Mouse (Mus musculus): Measurements from ENCODE around the gene Fam193a. TPM values are rescaled to one million over a fixed set of nuclear protein-coding genes. Genes with fewer than 3 reads are reported as not detected.

Gene Fam193a
- polyA plus RNA-seq, 1 experiment from 2014 or later, result 14.4 TPM

DNA sequence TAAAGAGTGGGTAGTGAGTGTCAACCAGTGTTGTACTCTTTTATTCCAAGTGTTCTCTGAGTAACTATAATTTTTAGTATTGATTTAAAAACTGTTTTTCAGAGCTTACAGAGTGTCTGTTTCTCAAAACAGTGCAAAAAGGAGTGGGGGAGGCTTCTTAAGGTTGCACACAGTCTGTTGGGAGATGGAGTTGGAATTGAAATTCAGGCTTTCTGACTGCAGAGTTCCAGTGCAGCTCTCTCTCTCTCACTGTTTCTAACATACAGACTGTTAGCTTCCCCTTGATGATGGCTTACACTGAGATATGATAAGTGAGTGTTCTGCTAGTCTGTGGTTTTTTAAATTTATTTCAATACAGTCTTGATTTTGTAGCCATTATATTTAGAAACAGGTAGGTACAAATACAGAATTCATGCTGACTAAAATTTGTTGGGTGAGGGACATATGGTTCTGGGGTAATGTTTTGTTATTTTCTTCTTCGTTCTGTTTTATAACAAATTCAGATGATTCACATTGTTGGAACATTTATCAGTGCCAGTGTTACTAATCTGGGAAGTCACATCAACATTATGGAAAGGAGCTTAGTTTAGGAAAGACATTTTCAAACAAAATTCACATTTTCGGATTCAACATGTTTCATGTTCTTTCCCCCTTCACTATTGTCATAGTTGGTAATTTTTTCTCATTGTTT, 26.3 kb downstream of the Fam193a start:
- no peak overlapping the region for H3K9ac ChIP-seq (ENCODE audit: low read length)
- H3K36me3 ChIP-seq (ENCODE audit: control insufficient read depth, insufficient read depth, low read length), result no peaks in the 10 kb centered on the region
- H3K27ac ChIP-seq (ENCODE audit: low read depth, low read length), result no peak overlapping the region
- no peak overlapping the region for H3K4me3 ChIP-seq (ENCODE audit: low read depth, low read length)
- WGBS, result 94% methylated on average over 2 of the region's 2 CpGs
- no peak overlapping the region for H3K4me2 ChIP-seq
- H3K27me3 ChIP-seq (ENCODE audit: control insufficient read depth, insufficient read depth, low read length), result no peaks in the 10 kb centered on the region
- no peaks in the 10 kb centered on the region for H3K4me1 ChIP-seq (ENCODE audit: control insufficient read depth, insufficient read depth, low read length)
- DNase-seq (ENCODE audit: low spot score, missing footprints) (peak; percentile 47), ATAC-seq (ENCODE audit: low FRiP score) (no peak)
- no peaks in the 10 kb centered on the region for H3K9me3 ChIP-seq (ENCODE audit: control insufficient read depth, low read length)

- no peaks in the 10 kb centered on the region for H3K4me1 ChIP-seq (ENCODE audit: control insufficient read depth, insufficient read depth, low read length)
- ATAC-seq (ENCODE audit: low FRiP score) (no peak), DNase-seq (ENCODE audit: low spot score, missing footprints) (no peak)
- no peaks in the 10 kb centered on the region for H3K9me3 ChIP-seq (ENCODE audit: control insufficient read depth, low read length)
- H3K4me2 ChIP-seq, result no peak overlapping the region
- no peak overlapping the region for H3K4me3 ChIP-seq (ENCODE audit: low read depth, low read length)
- H3K27ac ChIP-seq (ENCODE audit: low read depth, low read length), result no peak overlapping the region
- no peaks in the 10 kb centered on the region for H3K36me3 ChIP-seq (ENCODE audit: control insufficient read depth, insufficient read depth, low read length)
- H3K9ac ChIP-seq (ENCODE audit: low read length), result no peak overlapping the region
- H3K27me3 ChIP-seq (ENCODE audit: control insufficient read depth, insufficient read depth, low read length), result no peaks in the 10 kb centered on the region
- 94% methylated on average over 2 of the region's 2 CpGs for WGBS
Measured at GRCm38 (mm10) chr5:34397866-34398265, 28.1 kb downstream of the Fam193a start.

- Histone ChIP-seq H3K9me3 (ENCODE audit: control insufficient read depth, low read length) (no peaks in the 10 kb centered on the region), H3K4me2 (no peak overlapping the region), H3K4me3 (ENCODE audit: low read depth, low read length) (no peak overlapping the region), H3K36me3 (ENCODE audit: control insufficient read depth, insufficient read depth, low read length) (no peaks in the 10 kb centered on the region), H3K27ac (ENCODE audit: low read depth, low read length) (no peak overlapping the region), H3K27me3 (ENCODE audit: control insufficient read depth, insufficient read depth, low read length) (no peaks in the 10 kb centered on the region), H3K9ac (ENCODE audit: low read length) (no peak overlapping the region), H3K4me1 (ENCODE audit: control insufficient read depth, insufficient read depth, low read length) (no peaks in the 10 kb centered on the region)
- DNase-seq (ENCODE audit: low spot score, missing footprints) (peak; percentile 53), ATAC-seq (ENCODE audit: low FRiP score) (no peak)
- 78% methylated on average over 1 of the region's 1 CpGs for WGBS
Measured at GRCm38 (mm10) chr5:34398326-34398725, 28.6 kb downstream of the Fam193a start.

- Histone ChIP-seq H3K4me3 (ENCODE audit: low read depth, low read length) (no peak overlapping the region), H3K36me3 (ENCODE audit: control insufficient read depth, insufficient read depth, low read length) (no peaks in the 10 kb centered on the region), H3K27me3 (ENCODE audit: control insufficient read depth, insufficient read depth, low read length) (no peaks in the 10 kb centered on the region), H3K9ac (ENCODE audit: low read length) (no peak overlapping the region), H3K27ac (ENCODE audit: low read depth, low read length) (no peak overlapping the region), H3K4me2 (no peak overlapping the region), H3K4me1 (ENCODE audit: control insufficient read depth, insufficient read depth, low read length) (no peaks in the 10 kb centered on the region), H3K9me3 (ENCODE audit: control insufficient read depth, low read length) (no peaks in the 10 kb centered on the region)
- no peak for ATAC-seq (ENCODE audit: low FRiP score)
- WGBS, result 93% methylated on average over 6 of the region's 6 CpGs
- peak; percentile 72 for DNase-seq (ENCODE audit: low spot score, missing footprints)
Measured at GRCm38 (mm10) chr5:34407366-34407918, 37.7 kb downstream of the Fam193a start.

DNA sequence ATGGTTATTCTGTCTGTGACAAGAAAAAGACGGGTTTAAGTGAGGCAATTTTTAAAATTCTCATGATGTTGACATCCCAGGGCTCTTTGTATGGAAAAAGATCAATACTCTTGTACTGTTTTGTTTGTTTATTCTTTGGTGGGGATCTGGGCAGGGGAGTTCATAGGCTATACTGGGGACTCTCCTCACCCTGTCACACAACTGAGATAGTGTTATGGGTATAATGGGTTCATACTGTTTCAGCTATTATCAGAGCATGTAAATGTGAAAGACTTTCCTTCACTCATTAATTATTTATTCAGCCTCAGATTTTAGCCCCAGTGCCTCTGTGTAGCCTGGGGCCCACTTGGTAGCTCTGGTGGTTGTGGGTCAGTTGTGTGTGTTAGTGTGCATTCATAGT, 39.3 kb downstream of the Fam193a start:
- ATAC-seq (ENCODE audit: low FRiP score), result no peak
- WGBS, result 87% methylated on average over 1 of the region's 1 CpGs
- no peaks in the 10 kb centered on the region for H3K4me1 ChIP-seq (ENCODE audit: control insufficient read depth, insufficient read depth, low read length)

DNA sequence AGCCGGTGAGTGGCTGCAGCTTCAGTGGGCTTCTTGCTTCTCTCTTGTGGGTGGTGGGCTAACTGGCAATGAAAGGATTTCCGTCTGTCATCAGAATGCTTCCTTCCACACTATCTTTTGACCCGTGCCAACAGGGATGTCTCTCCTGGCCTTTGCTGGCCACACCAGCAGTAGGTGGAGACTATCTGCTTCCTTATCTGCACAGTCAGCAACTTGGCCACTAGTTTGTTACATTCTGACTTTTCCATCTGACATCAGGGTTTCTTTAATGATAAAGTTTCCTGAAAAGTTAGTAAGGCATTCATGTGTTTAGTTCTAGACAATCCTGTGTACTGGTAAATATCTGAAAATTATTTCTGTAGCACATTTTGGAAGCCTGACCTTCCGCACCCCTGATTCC, 41.1 kb downstream of the Fam193a start:
- Histone ChIP-seq H3K36me3 (ENCODE audit: control insufficient read depth, insufficient read depth, low read length) (0 out of 2 replicates have a peak, but pooled peaks cover 2% of the 10 kb centered on the region), H3K9me3 (ENCODE audit: control insufficient read depth, low read length) (no peaks in the 10 kb centered on the region), H3K27ac (ENCODE audit: low read depth, low read length) (no peak overlapping the region), H3K4me3 (ENCODE audit: low read depth, low read length) (no peak overlapping the region), H3K9ac (ENCODE audit: low read length) (no peak overlapping the region), H3K4me2 (no peak overlapping the region), H3K27me3 (ENCODE audit: control insufficient read depth, insufficient read depth, low read length) (no peaks in the 10 kb centered on the region), H3K4me1 (ENCODE audit: control insufficient read depth, insufficient read depth, low read length) (no peaks in the 10 kb centered on the region)
- DNase-seq (ENCODE audit: low spot score, missing footprints) (peak; percentile 72), ATAC-seq (ENCODE audit: low FRiP score) (no peak)
- 95% methylated on average over 4 of the region's 4 CpGs for WGBS

More for the DNA sequence above, 39.3 kb downstream of the Fam193a start:
- Histone ChIP-seq H3K4me3 (ENCODE audit: low read depth, low read length) (no peak overlapping the region), H3K4me2 (no peak overlapping the region), H3K27me3 (ENCODE audit: control insufficient read depth, insufficient read depth, low read length) (no peaks in the 10 kb centered on the region), H3K9me3 (ENCODE audit: control insufficient read depth, low read length) (no peaks in the 10 kb centered on the region), H3K27ac (ENCODE audit: low read depth, low read length) (no peak overlapping the region), H3K9ac (ENCODE audit: low read length) (no peak overlapping the region), H3K36me3 (ENCODE audit: control insufficient read depth, insufficient read depth, low read length) (0 out of 2 replicates have a peak, but pooled peaks cover 2% of the 10 kb centered on the region)
- peak; percentile 69 for DNase-seq (ENCODE audit: low spot score, missing footprints)

DNA sequence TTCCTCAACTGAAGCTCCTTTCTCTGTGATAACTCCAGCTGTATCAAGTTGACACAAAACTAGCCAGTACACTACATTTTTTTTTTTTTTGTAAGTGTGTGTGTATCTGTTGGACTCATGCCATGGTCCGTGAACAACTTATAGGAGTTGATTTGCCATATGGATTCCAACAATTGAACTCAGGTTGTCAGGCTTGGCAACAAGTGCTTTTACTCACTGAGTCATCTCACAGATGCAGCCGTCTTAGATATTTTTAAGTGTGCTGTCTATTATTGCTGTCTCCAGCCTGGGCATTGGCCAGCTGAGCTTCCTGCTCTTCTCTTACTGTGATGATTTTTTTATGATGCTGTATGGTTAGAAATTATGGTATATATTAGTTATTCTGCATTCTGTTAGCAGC, 44.2 kb downstream of the Fam193a start:
- Histone ChIP-seq H3K36me3 (ENCODE audit: control insufficient read depth, insufficient read depth, low read length) (0 out of 2 replicates have a peak, but pooled peaks cover 2% of the 10 kb centered on the region), H3K9me3 (ENCODE audit: control insufficient read depth, low read length) (no peaks in the 10 kb centered on the region), H3K27me3 (ENCODE audit: control insufficient read depth, insufficient read depth, low read length) (no peaks in the 10 kb centered on the region), H3K4me1 (ENCODE audit: control insufficient read depth, insufficient read depth, low read length) (no peaks in the 10 kb centered on the region), H3K9ac (ENCODE audit: low read length) (no peak overlapping the region), H3K27ac (ENCODE audit: low read depth, low read length) (no peak overlapping the region), H3K4me3 (ENCODE audit: low read depth, low read length) (no peak overlapping the region), H3K4me2 (no peak overlapping the region)
- ATAC-seq (ENCODE audit: low FRiP score) (no peak), DNase-seq (ENCODE audit: low spot score, missing footprints) (peak; percentile 10)
- 94% methylated on average over 2 of the region's 2 CpGs for WGBS

DNA sequence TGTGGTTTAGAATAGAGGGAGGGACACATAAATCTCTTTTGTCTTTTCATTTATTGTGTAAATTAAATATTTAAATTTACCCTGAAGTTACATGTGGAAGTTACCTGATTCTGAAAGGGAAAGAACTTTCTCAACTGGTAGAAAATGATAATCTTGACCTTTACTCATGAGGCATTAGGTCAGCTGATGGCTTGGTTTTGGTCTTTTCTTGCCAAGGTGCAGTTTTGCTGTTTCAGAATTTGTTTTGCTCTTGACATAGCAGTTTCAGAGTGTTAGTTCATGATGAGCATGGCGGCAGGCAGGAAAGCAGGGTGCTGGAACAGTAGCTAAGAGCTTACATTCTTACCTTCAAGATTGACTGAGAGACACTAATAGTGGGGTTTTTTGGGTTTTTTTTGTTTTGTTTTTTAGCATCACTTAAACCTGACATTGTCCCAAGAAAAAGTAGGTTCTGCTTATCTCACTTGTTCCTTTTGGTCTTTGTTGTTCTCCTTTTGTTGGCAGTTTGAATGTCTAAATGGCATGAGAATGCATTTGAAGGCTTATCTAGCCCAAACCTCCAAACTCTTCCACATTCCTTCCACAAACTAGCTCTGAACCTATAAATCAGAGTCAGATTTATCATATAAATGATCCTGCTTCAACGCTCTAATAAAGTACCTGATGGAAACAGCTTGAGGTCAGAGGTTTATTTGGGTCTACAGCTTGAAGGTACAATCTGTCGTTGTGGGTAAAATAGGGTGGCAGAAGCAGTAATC, 47.7 kb downstream of the Fam193a start:
- no peaks in the 10 kb centered on the region for H3K4me1 ChIP-seq (ENCODE audit: control insufficient read depth, insufficient read depth, low read length)
- peaks cover 8% of the 10 kb centered on the region for H3K36me3 ChIP-seq (ENCODE audit: control insufficient read depth, insufficient read depth, low read length)
- H3K9me3 ChIP-seq (ENCODE audit: control insufficient read depth, low read length), result no peaks in the 10 kb centered on the region
- H3K27me3 ChIP-seq (ENCODE audit: control insufficient read depth, insufficient read depth, low read length), result no peaks in the 10 kb centered on the region
- H3K4me2 ChIP-seq, result no peak overlapping the region
- H3K4me3 ChIP-seq (ENCODE audit: low read depth, low read length), result no peak overlapping the region
- no peak overlapping the region for H3K27ac ChIP-seq (ENCODE audit: low read depth, low read length)
- no peak overlapping the region for H3K9ac ChIP-seq (ENCODE audit: low read length)
- DNase-seq (ENCODE audit: low spot score, missing footprints) (peak; percentile 31), ATAC-seq (ENCODE audit: low FRiP score) (no peak)
- 96% methylated on average over 3 of the region's 3 CpGs for WGBS

- DNase-seq (ENCODE audit: low spot score, missing footprints) (peak; percentile 4), ATAC-seq (ENCODE audit: low FRiP score) (no peak)
- 78% methylated on average over 1 of the region's 1 CpGs for WGBS
- no peaks in the 10 kb centered on the region for H3K9me3 ChIP-seq (ENCODE audit: control insufficient read depth, low read length)
- H3K9ac ChIP-seq (ENCODE audit: low read length), result no peak overlapping the region
- H3K36me3 ChIP-seq (ENCODE audit: control insufficient read depth, insufficient read depth, low read length), result peaks cover 6% of the 10 kb centered on the region
- no peak overlapping the region for H3K4me2 ChIP-seq
- H3K4me3 ChIP-seq (ENCODE audit: low read depth, low read length), result no peak overlapping the region
- H3K27ac ChIP-seq (ENCODE audit: low read depth, low read length), result no peak overlapping the region
- H3K27me3 ChIP-seq (ENCODE audit: control insufficient read depth, insufficient read depth, low read length), result no peaks in the 10 kb centered on the region
- no peaks in the 10 kb centered on the region for H3K4me1 ChIP-seq (ENCODE audit: control insufficient read depth, insufficient read depth, low read length)
Measured at GRCm38 (mm10) chr5:34419188-34419587, 49.5 kb downstream of the Fam193a start.
